Mouse (Mus musculus) cortical plate, adult 2 months (tissue): Measurements from ENCODE around the gene Ptpn13.

Source experiments
- CTCF ChIP-seq: fragments of 200-500 bp; IDR thresholded peaks from 2 replicates; pipeline ENCODE4 v1.5.1; 2011; ENCODE audit warnings: mild to moderate bottlenecking, control low read depth, low read length; ENCODE audit not compliant: insufficient read depth; ENCODE audit errors: extremely low read depth
- POLR2A ChIP-seq: fragments of 200-500 bp; IDR thresholded peaks from 2 replicates; pipeline ENCODE4 v1.6.1; 2011; ENCODE audit warnings: mild to moderate bottlenecking, low read length, control low read depth; ENCODE audit not compliant: insufficient read depth; ENCODE audit errors: extremely low read depth

DNA sequence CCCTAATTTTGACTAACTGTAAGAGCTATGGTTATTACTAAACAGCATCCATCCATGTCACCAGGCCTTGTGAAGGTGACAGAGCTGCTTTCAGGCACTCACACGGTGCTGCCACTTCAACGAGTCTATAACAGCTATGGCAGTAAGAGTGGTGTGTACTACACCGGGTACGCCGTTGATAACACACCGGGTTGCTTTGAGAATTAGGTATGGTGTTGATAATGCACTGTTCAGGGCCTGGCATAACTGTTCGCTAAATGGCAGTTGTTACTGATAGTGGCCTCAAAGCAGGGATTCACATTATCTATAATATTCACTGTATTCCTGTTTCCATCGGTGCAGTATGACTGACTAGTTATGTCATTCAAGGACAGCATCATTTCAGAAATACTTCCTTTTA is 66.0 kb downstream of the Ptpn13 start:
- TF ChIP-seq CTCF (no peak), POLR2A (no peak)
